Mouse (Mus musculus): ENCODE measurements at regions not wholly inside any gene's neighbourhood (a gene's known extent, or its start where the extent isn't known, plus 50 kb on each side); places are given as distances from the start of the nearest gene placed in this dataset.

- DNase-seq, result peak; percentile 30
- no peak for ATAC-seq
These were observed 86.4 kb upstream of the 4930583I09Rik start for GRCm38 (mm10) chr17:64922235-64922634.

DNA sequence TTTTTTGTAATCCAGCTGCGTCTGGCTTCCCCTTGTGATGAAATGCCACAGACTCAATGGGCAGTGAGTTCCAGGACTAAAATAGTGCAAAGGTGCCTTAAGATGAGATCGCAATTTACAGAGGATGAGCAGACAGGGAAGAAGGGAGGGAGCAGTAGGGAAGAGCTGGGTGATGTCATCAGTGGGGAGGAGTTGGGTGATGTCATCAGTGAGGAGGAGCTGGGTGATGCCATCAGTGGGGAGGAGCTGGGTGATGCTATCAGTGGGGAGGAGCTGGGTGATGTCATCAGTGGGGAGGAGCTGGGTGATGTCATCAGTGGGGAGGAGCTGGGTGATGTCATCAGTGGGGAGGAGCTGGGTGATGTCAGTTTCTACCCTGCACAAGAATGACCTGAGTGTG, 84.4 kb upstream of the 4930583I09Rik start:
- ATAC-seq (no peak), DNase-seq (no peak)
- H3K4me1 ChIP-seq (ENCODE audit: insufficient read depth), result no peaks in the 10 kb centered on the region
- no peak overlapping the region for H3K4me3 ChIP-seq (ENCODE audit: low read depth, low read length)
- no peaks in the 10 kb centered on the region for H3K9me3 ChIP-seq (ENCODE audit: low read length)
- TF ChIP-seq CTCF (IDR thresholded peaks at IDR 0.05; ENCODE audit: low read depth), result no peak
- no peaks in the 10 kb centered on the region for H3K27me3 ChIP-seq (ENCODE audit: insufficient read depth, low read length)
- H3K27ac ChIP-seq (ENCODE audit: low read depth, low read length), result no peak overlapping the region
- no peak overlapping the region for H3K4me2 ChIP-seq (ENCODE audit: low read depth)
- H3K36me3 ChIP-seq (ENCODE audit: insufficient read depth), result no peaks in the 10 kb centered on the region
- H3K9ac ChIP-seq, result no peak overlapping the region
- 84% methylated on average over 2 of the region's 2 CpGs for WGBS

More at GRCm38 (mm10) chr17:64922235-64922634, 86.4 kb upstream of the 4930583I09Rik start:
- 38% methylated on average over 4 of the region's 4 CpGs for WGBS
- H3K9me3 ChIP-seq (ENCODE audit: low read length), result no peaks in the 10 kb centered on the region
- no peaks in the 10 kb centered on the region for H3K36me3 ChIP-seq (ENCODE audit: insufficient read depth)
- no peak overlapping the region for H3K9ac ChIP-seq
- H3K4me2 ChIP-seq (ENCODE audit: low read depth), result no peak overlapping the region
- no peak overlapping the region for H3K4me3 ChIP-seq (ENCODE audit: low read depth, low read length)
- H3K27me3 ChIP-seq (ENCODE audit: insufficient read depth, low read length), result no peaks in the 10 kb centered on the region
- H3K27ac ChIP-seq (ENCODE audit: low read depth, low read length), result no peak overlapping the region
- no peak for TF ChIP-seq CTCF (IDR thresholded peaks at IDR 0.05; ENCODE audit: low read depth)
- no peaks in the 10 kb centered on the region for H3K4me1 ChIP-seq (ENCODE audit: insufficient read depth)

- no peak for TF ChIP-seq CTCF (IDR thresholded peaks at IDR 0.05; ENCODE audit: low read depth)
- no peak overlapping the region for H3K27ac ChIP-seq (ENCODE audit: low read depth, low read length)
- H3K9ac ChIP-seq, result no peak overlapping the region
- H3K36me3 ChIP-seq (ENCODE audit: insufficient read depth), result no peaks in the 10 kb centered on the region
- ATAC-seq (no peak), DNase-seq (no peak)
- no peaks in the 10 kb centered on the region for H3K27me3 ChIP-seq (ENCODE audit: insufficient read depth, low read length)
- H3K4me2 ChIP-seq (ENCODE audit: low read depth), result no peak overlapping the region
- 73% methylated on average over 4 of the region's 4 CpGs for WGBS
- no peak overlapping the region for H3K4me3 ChIP-seq (ENCODE audit: low read depth, low read length)
- no peaks in the 10 kb centered on the region for H3K9me3 ChIP-seq (ENCODE audit: low read length)
- H3K4me1 ChIP-seq (ENCODE audit: insufficient read depth), result no peaks in the 10 kb centered on the region; the same call in 1 of the 2 replicates
These were observed 82.0 kb upstream of the 4930583I09Rik start for GRCm38 (mm10) chr17:64917830-64918229.

- no peak overlapping the region for H3K9ac ChIP-seq
- no peaks in the 10 kb centered on the region for H3K9me3 ChIP-seq (ENCODE audit: low read length)
- no peak overlapping the region for H3K4me2 ChIP-seq (ENCODE audit: low read depth)
- no peak for DNase-seq
- ATAC-seq, result no peak
- H3K4me1 ChIP-seq (ENCODE audit: insufficient read depth), result no peaks in the 10 kb centered on the region; the same call in 1 of the 2 replicates
- H3K27me3 ChIP-seq (ENCODE audit: insufficient read depth, low read length), result no peaks in the 10 kb centered on the region
- H3K36me3 ChIP-seq (ENCODE audit: insufficient read depth), result no peaks in the 10 kb centered on the region
- H3K4me3 ChIP-seq (ENCODE audit: low read depth, low read length), result no peak overlapping the region
- peak; percentile 45 for TF ChIP-seq CTCF (IDR thresholded peaks at IDR 0.05; ENCODE audit: low read depth)
- no peak overlapping the region for H3K27ac ChIP-seq (ENCODE audit: low read depth, low read length)
- WGBS, result 76% methylated on average over 6 of the region's 6 CpGs
These were observed 80.8 kb upstream of the 4930583I09Rik start for GRCm38 (mm10) chr17:64916657-64917056.

DNA sequence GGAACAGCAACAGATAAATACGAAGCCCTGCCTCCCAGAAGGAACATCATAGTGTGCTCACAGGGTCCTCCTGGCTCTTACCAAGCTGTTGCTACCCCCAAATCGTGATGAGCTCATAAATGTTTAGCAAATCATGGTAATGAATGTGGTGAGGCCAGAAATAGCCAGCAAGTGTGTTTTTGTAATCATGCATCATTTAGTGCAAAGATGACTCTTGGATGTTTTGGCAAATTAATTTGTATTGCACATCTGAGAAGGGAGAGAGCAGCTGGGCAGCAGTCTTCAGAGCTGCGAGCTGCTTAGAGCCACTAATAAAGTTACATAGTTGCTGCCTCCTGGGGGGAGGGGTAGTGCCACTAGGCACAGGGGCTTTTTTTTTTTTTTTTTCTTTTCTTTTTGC, 79.8 kb upstream of the 4930583I09Rik start:
- peak; percentile 66 for ATAC-seq
- TF ChIP-seq CTCF (IDR thresholded peaks at IDR 0.05; ENCODE audit: low read depth), result no peak
- no peaks in the 10 kb centered on the region for H3K27me3 ChIP-seq (ENCODE audit: insufficient read depth, low read length)
- WGBS, result 28% methylated on average over 3 of the region's 3 CpGs
- no peak overlapping the region for H3K4me3 ChIP-seq (ENCODE audit: low read depth, low read length)
- no peak for DNase-seq
- H3K36me3 ChIP-seq (ENCODE audit: insufficient read depth), result no peaks in the 10 kb centered on the region
- H3K9me3 ChIP-seq (ENCODE audit: low read length), result no peaks in the 10 kb centered on the region
- H3K4me1 ChIP-seq (ENCODE audit: insufficient read depth), result no peaks in the 10 kb centered on the region; the same call in 1 of the 2 replicates
- no peak overlapping the region for H3K4me2 ChIP-seq (ENCODE audit: low read depth)
- H3K9ac ChIP-seq, result no peak overlapping the region
- no peak overlapping the region for H3K27ac ChIP-seq (ENCODE audit: low read depth, low read length)

GRCm38 (mm10) chr17:64915025-64915424, 79.2 kb upstream of the 4930583I09Rik start:
- no peak for ATAC-seq
- WGBS, result 14% methylated on average over 4 of the region's 4 CpGs
- H3K4me2 ChIP-seq (ENCODE audit: low read depth), result no peak overlapping the region
- H3K9me3 ChIP-seq (ENCODE audit: low read length), result no peaks in the 10 kb centered on the region
- no peaks in the 10 kb centered on the region for H3K36me3 ChIP-seq (ENCODE audit: insufficient read depth)
- TF ChIP-seq CTCF (IDR thresholded peaks at IDR 0.05; ENCODE audit: low read depth), result no peak
- no peaks in the 10 kb centered on the region for H3K27me3 ChIP-seq (ENCODE audit: insufficient read depth, low read length)
- H3K27ac ChIP-seq (ENCODE audit: low read depth, low read length), result no peak overlapping the region
- DNase-seq, result no peak
- H3K9ac ChIP-seq, result no peak overlapping the region
- H3K4me1 ChIP-seq (ENCODE audit: insufficient read depth), result no peaks in the 10 kb centered on the region; the same call in 1 of the 2 replicates
- no peak overlapping the region for H3K4me3 ChIP-seq (ENCODE audit: low read depth, low read length)

- H3K4me1 ChIP-seq (ENCODE audit: insufficient read depth), result no peaks in the 10 kb centered on the region; the same call in 1 of the 2 replicates
- DNase-seq, result no peak
- H3K27ac ChIP-seq (ENCODE audit: low read depth, low read length), result no peak overlapping the region
- WGBS, result 27% methylated on average over 8 of the region's 8 CpGs
- no peaks in the 10 kb centered on the region for H3K36me3 ChIP-seq (ENCODE audit: insufficient read depth)
- no peak overlapping the region for H3K4me3 ChIP-seq (ENCODE audit: low read depth, low read length)
- no peak overlapping the region for H3K4me2 ChIP-seq (ENCODE audit: low read depth)
- no peak overlapping the region for H3K9ac ChIP-seq
- no peaks in the 10 kb centered on the region for H3K9me3 ChIP-seq (ENCODE audit: low read length)
- ATAC-seq, result no peak
- TF ChIP-seq CTCF (IDR thresholded peaks at IDR 0.05; ENCODE audit: low read depth), result no peak
- no peaks in the 10 kb centered on the region for H3K27me3 ChIP-seq (ENCODE audit: insufficient read depth, low read length)
These were observed 78.4 kb upstream of the 4930583I09Rik start for GRCm38 (mm10) chr17:64914302-64914701.
